Mouse (Mus musculus) lung, postnatal 25 days (tissue): Measurements from ENCODE around the gene Dock8.
"Not testable (repeated sequence)": the region's sequence is repeated elsewhere in the genome, so short reads cannot be mapped to it uniquely, and the experiment has no call there.

Experiments
- DNase-seq: peaks from one replicate; pipeline ENCODE4 v3.0.0; 2022; ENCODE audit warnings: low spot score

Dock8 gene

GRCm38 (mm10) chr19:24998561-24998960, 773 bp upstream of the Dock8 start:
- DNase-seq = no peak

GRCm38 (mm10) chr19:25000153-25000552, 819 bp downstream of the Dock8 start:
- no peak for DNase-seq

- no peak for DNase-seq
Measured at GRCm38 (mm10) chr19:25002032-25002431, 2.7 kb downstream of the Dock8 start.

- no peak for DNase-seq
Measured at GRCm38 (mm10) chr19:25002828-25003227, 3.5 kb downstream of the Dock8 start.

- no peak for DNase-seq
Measured at GRCm38 (mm10) chr19:25003810-25004209, 4.5 kb downstream of the Dock8 start.

- DNase-seq = no peak
Measured at GRCm38 (mm10) chr19:25006686-25007085, 7.4 kb downstream of the Dock8 start.

- DNase-seq = no peak
Measured at GRCm38 (mm10) chr19:25008509-25008908, 9.2 kb downstream of the Dock8 start.

GRCm38 (mm10) chr19:25022766-25023165, 23.4 kb downstream of the Dock8 start:
- no peak for DNase-seq

GRCm38 (mm10) chr19:25031765-25032164, 32.4 kb downstream of the Dock8 start:
- DNase-seq = no peak

- DNase-seq = not testable (repeated sequence)
Measured at GRCm38 (mm10) chr19:25033008-25033407, 33.7 kb downstream of the Dock8 start.

GRCm38 (mm10) chr19:25035825-25036224, 36.5 kb downstream of the Dock8 start:
- no peak for DNase-seq

- DNase-seq = peak; percentile 28
Measured at GRCm38 (mm10) chr19:25036784-25037183, 37.5 kb downstream of the Dock8 start.

GRCm38 (mm10) chr19:25037249-25037648, 37.9 kb downstream of the Dock8 start:
- DNase-seq = peak; percentile 70

GRCm38 (mm10) chr19:25038293-25038692, 39.0 kb downstream of the Dock8 start:
- DNase-seq = no peak

GRCm38 (mm10) chr19:25041209-25041608, 41.9 kb downstream of the Dock8 start:
- no peak for DNase-seq

GRCm38 (mm10) chr19:25042973-25043372, 43.6 kb downstream of the Dock8 start:
- no peak for DNase-seq

GRCm38 (mm10) chr19:25044057-25044456, 44.7 kb downstream of the Dock8 start:
- no peak for DNase-seq

GRCm38 (mm10) chr19:25052355-25052754, 53.0 kb downstream of the Dock8 start:
- DNase-seq = peak; percentile 66

GRCm38 (mm10) chr19:25053152-25053551, 53.8 kb downstream of the Dock8 start:
- DNase-seq = no peak

GRCm38 (mm10) chr19:25055025-25055424, 55.7 kb downstream of the Dock8 start:
- no peak for DNase-seq

GRCm38 (mm10) chr19:25055559-25055958, 56.2 kb downstream of the Dock8 start:
- no peak for DNase-seq

GRCm38 (mm10) chr19:25056224-25056623, 56.9 kb downstream of the Dock8 start:
- DNase-seq = no peak

- no peak for DNase-seq
Measured at GRCm38 (mm10) chr19:25057826-25058225, 58.5 kb downstream of the Dock8 start.

- DNase-seq = no peak
Measured at GRCm38 (mm10) chr19:25059847-25060364, 60.6 kb downstream of the Dock8 start.

GRCm38 (mm10) chr19:25060375-25060774, 61.0 kb downstream of the Dock8 start:
- no peak for DNase-seq
